Mouse (Mus musculus) cerebellum, postnatal 10 days (tissue): Measurements from ENCODE around the gene Lyrm7.
A peak's percentile ranks its signal among the peaks of the same experiment; 100 is the strongest.

ENCODE experiments used
- DNase-seq, 2 experiments: peaks; one replicate each; pipeline ENCODE4 v3.0.0; 2021; ENCODE audit warnings: mixed read lengths in 2 of 2

The Lyrm7 gene

DNA sequence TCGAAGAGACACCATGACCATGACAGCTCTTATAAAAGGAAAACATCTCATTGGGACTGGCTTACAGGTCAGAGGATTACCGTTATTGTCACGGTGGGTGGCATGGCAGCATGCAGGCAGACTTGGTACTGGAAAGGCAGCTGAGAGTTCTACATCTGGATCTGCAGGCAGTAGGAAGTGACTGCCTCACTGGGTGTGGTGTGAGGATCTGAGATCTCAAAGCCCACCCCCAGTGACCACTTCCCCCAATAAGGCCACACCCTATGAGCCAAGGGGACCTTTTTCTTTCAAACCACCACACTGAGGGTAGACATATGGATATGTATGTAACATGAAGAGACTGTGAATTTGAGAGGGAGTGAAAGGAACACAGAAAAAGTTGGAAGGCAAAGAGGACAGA is 66.0 kb downstream of the Lyrm7 start:
- DNase-seq, result no peak

DNA sequence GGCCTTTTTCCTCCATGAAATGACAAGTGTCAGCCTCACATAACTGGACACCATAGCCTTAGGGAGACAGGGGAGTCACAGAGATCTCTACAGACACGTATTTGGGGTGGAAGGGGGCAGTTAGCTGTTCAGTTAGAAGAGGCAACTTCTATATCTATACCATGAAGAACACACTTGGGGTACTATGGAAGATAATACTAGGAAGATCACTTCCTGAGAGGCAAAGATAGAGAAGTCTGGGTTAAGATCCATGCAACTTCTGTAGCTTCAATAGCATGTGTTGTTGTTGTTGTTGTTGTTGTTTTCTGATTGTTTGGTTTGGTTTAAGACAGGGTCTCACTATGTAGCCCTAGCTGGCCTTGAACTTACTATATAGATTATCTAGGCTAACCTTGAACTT is 67.5 kb downstream of the Lyrm7 start:
- no peak for DNase-seq

DNA sequence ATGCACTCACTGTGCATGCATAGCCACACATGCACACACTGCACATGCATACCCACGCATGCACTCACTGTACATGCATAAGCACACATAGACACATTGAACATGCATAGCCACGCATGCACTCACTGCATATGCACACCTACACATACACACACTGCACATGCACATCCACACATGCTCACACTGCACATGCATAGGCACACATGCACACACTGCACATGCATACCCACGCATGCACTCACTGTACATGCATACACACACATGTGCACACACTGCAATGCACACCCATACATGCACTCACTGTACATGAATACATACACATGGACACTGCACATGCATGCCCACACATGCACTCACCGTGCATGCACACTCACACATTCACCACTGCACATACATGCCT is 69.3 kb downstream of the Lyrm7 start:
- no peak for DNase-seq

DNA sequence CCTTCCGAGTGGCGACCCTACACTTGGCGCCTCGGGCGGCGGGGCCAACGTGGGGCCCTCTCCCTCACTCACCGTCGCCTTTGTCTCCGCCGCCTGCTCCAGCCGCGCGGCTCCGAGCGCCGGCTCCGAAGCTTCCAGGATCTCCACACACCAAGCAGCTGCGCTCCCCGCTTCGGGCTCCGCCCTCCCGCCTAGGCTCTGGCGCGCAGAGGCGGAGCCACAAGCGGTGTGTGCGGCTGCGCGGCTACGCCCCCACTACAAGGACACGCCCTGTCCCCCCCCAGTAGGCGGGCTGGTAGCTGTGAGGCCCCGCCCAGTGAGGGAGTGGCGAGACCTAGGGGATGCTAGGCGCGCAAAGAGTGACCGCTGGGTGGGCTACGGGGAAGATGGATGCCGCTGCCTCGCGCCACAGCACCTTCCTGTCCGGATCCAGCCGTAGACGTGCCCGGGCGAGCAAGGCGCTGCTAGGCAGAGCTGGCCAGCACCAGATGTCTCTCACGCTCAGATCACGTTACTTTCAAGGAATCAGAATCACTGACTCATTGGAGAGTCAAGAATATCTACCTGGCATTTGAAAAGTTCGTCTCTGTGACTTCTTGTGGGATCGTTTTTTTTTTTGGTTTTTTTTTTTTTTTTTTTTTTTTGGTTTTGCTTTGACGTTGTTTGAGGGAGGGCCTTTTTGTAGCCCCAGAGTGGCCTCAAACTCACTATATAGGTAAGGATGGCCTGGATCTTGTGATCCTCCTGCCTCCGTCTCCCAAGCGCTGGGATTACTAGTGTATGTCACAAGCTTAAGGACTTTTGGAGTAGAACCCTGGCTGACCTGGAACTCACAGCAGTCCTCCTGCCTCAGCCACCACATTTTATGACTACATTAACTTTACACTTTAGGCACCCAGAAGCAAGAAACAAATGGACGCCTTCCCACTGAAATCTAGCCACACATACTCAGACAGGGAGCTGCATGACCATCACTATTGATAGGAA is 72.9 kb downstream of the Lyrm7 start, which contains the start of gene Cdc42se2:
Gene Cdc42se2 (minus strand): TSS at position 188 of the 987 bp plus-strand sequence.
- DNase-seq, result peak; percentile 99 to 100

DNA sequence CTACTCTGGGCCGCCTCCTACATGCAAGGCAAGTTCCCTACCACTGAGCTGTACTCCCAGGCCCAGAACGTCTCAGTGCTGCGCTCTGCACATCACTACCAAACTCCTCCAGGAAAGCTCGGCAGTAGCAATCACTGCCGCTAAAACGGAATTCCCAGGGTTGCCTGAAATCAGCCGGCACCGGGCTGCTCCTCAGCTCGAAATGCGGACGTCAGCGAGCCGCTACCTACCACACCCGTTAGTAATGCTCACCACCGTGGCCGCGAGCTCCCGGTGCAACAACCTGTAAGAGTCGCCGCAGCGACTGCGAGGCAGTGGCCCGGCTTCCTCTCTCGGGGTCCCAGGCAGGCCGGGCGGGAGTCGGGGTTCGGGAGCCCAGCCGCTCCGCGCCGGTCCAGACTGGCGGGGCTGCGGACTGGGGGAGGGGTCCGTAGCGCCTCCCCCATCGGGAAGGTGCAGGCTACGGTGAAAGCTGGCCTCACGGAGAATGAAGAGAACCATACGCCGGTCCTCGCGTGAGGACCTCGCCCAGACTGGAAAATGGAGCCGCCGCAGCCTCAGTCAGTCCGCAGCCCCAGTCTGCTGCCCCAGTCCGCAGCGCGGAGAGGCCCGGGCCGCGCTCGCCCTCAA is 73.7 kb downstream of the Lyrm7 start:
- DNase-seq, result no peak

DNA sequence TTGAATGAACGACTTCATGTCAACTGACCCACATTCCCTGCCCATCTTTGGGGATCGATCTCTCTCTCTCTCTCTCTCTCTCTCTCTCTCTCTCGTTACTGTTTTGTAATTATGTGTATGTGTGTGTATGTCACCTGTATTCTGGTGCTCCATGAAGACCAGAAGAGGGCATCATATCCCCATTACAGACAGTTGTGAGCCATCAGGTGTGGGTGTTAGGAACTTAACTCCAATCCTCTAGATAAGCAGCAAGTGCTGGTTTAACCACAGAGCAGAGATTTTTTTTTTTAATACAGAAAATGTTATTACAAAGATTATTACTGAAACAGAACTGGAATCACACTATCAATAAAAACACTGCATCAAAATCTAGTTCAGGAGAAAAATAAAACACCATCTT is 75.2 kb downstream of the Lyrm7 start:
- DNase-seq, result no peak

DNA sequence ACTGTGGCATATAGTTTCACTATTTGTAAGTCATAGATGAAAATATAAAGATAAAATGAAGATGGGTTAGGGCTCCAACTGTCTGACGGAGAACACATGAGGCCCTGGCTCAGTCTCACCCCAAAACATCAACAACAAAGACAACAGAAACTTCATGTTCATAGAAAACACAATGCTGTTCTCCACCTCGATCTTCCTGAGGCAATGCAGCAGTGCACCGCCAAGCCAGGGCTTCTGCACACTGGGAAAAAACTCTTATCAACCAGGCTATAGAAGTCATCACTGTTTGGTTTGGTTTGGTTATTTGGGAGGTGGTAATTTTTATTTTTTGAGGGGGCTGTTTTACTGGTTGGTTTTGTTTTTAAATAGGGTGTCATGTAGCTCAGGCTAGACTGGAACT is 76.3 kb downstream of the Lyrm7 start:
- no peak for DNase-seq

DNA sequence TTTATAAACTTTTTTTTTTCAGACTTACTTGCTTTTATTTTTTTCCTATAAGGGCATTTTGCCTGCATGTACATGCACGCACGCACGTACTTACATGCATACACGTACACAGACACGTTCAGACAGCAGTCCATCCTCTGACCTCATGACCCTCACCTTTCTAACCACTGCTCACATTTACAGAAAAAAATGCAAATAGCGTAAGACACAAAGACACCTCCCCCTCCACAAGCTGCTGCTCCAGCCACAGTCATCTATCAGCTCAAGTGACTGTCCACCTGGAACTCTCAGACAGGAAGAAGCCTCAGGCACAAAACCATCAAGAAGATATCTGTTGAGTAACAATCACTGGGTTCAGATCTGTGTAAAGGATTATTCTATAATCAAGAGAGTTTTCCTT is 78.5 kb downstream of the Lyrm7 start:
- no peak for DNase-seq

DNA sequence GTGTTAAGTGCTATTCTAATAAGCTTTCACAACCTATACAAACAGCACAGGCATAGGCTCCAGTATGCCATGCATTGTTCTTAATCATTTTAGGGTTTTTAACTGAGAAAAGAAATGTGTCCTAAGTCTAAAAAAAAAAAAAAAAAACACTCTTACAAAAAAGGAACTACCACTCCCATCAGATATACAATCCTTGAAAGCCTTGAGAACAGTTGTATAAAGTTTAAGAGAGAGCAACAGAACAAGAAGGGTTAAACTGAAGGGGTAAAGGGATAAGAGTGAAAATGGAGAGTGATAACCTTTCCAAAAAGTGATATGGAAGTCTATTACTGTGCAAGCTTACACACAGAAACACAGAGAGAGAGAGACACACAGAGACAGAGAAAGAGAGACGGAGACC is 80.8 kb downstream of the Lyrm7 start:
- no peak for DNase-seq

DNA sequence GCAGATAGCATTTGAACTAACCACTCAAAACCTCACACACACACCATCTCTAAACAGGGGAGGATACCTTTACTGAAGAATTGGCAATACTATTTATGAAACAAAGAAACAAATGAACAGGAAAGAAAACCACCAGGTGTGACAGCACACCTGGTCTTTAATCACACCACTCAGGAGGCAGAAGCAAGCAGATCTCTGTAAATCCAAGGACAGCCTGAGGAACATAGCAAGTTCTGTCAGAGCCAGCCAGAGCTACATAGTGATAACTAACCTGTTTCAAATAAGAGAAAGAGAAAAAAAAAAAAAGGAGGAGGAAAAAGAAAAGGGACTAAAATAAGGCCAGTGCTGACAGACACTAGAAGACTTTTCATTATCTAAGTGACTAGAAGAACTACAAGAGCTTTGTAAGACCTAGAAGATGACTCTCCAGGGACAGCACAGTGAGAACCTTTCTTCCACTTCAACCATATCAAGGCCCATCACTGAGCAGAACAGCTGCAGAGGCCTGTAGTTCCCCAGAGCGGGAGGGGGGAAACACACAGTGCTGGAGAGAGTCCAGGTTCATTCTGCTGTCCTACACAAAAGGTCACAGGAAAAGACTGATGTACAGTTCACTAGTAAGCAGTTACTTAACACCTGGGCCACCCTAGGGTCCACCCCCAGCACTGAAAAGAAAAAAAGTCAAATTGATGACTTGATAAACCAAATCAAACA is 82.4 kb downstream of the Lyrm7 start:
- DNase-seq, result peak in 1 of 2 experiments; percentile 22

DNA sequence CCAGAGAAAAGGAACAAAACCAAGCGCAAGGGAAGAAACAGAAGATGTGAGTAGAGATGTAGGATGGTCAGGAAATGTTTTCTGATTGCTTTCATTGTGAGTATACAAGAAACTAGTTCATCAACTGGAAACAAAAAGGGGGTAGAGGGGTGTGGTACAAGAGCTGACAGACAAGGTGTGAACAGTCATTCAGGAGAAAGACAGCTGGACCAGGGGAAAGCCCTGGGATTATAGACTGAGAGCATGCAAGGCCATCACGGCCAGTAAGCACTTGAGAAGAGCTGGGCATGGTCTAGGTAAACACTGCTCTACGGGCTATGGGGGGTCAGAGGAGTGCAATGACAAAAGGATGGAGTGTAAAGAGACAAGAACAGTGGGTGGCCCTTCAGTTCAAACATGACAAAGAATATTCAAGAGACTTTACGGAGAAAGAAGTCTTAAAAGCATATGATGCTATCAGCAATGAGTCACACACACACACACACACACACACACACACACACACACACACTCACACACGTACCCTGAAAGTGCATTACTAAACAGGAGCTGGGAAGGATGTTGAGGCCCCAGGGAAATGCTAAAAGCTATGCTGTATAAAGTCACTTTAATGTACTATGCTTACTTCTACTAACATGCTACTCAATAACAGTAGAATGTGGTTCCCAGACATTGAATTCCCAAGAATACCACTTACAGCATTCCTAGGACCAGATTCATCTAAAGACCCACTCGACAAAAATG is 83.2 kb downstream of the Lyrm7 start:
- DNase-seq, result no peak
